Mouse (Mus musculus) limb, embryonic 10.5 days (tissue): ENCODE measurements at regions not wholly inside any gene's neighbourhood (a gene's known extent, or its start where the extent isn't known, plus 50 kb on each side); places are given as distances from the start of the nearest gene placed in this dataset.
A peak's percentile ranks its signal among the peaks of the same experiment; 100 is the strongest.

Experiments
- DNase-seq: peaks from one replicate; pipeline ENCODE4 v3.0.0-alpha.2; 2017; ENCODE audit warnings: low spot score
- H3K27ac ChIP-seq: fragments of 300-500 bp; sonication (generic); 2 replicates; pipeline ENCODE4 v1.5.1; 2016; ENCODE audit warnings: mild to moderate bottlenecking
- H3K27me3 ChIP-seq: fragments of 300-500 bp; sonication (generic); 2 replicates; pipeline ENCODE4 v1.6.1; 2016; ENCODE audit warnings: low read depth, mild to moderate bottlenecking; ENCODE audit not compliant: poor library complexity, severe bottlenecking
- H3K36me3 ChIP-seq: fragments of 300-500 bp; sonication (generic); 2 replicates; pipeline ENCODE4 v1.6.1; 2016; ENCODE audit warnings: mild to moderate bottlenecking, moderate library complexity
- H3K4me1 ChIP-seq: fragments of 300-500 bp; sonication (generic); 2 replicates; pipeline ENCODE4 v1.6.1; 2016
- H3K4me3 ChIP-seq: fragments of 300-500 bp; sonication (generic); 2 replicates; pipeline ENCODE4 v1.5.1; 2016; ENCODE audit warnings: mild to moderate bottlenecking, moderate library complexity
- H3K9me3 ChIP-seq: fragments of 300-500 bp; sonication (generic); replicated peaks from 2 replicates; pipeline ENCODE4 v1.6.1; 2016; ENCODE audit warnings: mild to moderate bottlenecking
- WGBS: fragments of 180-500 bp; shearing (Covaris S2); methylation state at CpG from one replicate; pipeline ENCODE4 v1.1.7; 2016; 5-methylcytosine and 5-hydroxymethylcytosine counted together

DNA sequence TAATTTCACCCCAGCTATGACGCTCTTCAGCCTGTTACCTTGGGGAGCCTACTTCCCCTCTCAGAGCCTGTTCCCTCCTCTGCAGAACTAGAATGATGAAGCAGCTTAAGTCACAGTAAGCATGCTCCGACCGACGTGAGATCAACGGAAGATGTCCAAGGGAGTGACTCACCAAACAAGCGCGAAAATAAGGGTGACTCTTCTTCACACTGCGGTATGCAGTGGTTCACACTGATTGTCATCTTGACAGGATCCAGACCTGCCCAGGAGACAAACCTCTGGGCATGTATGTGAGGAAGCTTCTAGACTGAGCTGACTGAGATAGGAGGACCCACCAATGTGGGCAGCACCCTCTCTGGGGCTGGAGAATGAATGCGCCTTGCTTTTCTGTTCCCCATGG lies 116.3 kb upstream of the Tpm1 start:
- H3K27ac ChIP-seq = no peak overlapping the region

DNA sequence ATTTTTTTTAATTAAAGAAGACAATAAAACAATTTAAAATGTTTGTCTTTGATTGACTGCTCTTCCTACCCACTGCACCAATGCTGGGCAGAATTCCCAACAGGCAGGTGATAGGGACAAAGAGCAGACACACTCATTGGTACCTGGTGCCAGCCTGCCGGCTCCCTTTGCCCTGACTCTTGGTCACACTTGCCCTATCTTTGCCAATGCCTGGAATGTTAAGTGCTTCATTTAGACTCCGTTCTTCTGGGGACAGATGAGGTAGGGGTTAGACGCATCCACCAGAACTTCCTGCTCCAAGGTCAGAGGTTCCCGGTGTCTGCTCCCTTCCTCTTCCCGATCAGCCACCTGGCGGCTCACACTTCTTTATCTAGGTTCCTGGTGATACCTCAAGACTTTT lies 114.5 kb upstream of the Tpm1 start:
- H3K27me3 ChIP-seq = no peaks in the 10 kb centered on the region
- H3K36me3 ChIP-seq = no peaks in the 10 kb centered on the region
- WGBS = 76% methylated on average over 6 of the region's 6 CpGs
- DNase-seq = no peak
- H3K4me1 ChIP-seq = no peaks in the 10 kb centered on the region
- H3K4me3 ChIP-seq = no peak overlapping the region
- H3K9me3 ChIP-seq = no peaks in the 10 kb centered on the region
- no peak overlapping the region for H3K27ac ChIP-seq

More for the DNA sequence above, 116.3 kb upstream of the Tpm1 start:
- WGBS = 91% methylated on average over 9 of the region's 9 CpGs
- peaks cover 4% of the 10 kb centered on the region; the same call in 1 of the 2 replicates for H3K4me1 ChIP-seq
- H3K4me3 ChIP-seq = no peak overlapping the region
- DNase-seq = no peak
- H3K36me3 ChIP-seq = no peaks in the 10 kb centered on the region
- no peaks in the 10 kb centered on the region for H3K27me3 ChIP-seq
- no peaks in the 10 kb centered on the region for H3K9me3 ChIP-seq

DNA sequence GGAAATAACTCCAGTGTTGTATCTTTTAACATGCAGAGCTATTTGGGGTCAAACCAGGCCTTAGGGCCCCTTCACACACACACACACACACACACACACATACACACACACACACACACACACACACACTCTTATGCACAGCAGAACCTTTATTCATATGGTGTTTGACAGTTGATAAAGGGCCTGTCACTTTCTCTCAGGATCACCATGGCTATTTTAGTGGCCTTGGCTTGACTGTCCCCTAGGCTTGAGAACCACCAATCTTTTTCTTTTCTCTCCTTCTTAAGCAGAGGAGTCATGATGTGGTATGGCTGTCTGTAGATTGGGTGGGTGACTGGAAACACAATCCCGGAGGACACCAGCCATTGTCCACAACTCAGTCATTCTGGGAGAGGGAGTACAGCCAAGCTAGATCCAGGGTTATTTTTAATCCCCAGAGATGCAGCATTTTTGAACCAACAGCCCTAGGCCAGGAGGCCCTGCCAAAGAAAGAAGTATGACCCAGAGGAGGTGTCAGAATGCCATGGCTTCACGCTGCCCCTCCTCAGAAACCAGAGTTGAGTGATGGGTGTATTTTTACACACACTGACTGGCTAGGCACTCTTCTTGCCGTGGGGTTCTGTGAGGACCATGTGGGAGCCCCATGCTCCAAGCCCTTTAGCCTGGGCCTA lies 111.7 kb upstream of the Tpm1 start:
- H3K4me1 ChIP-seq = no peaks in the 10 kb centered on the region
- H3K9me3 ChIP-seq = no peaks in the 10 kb centered on the region
- H3K27me3 ChIP-seq = no peaks in the 10 kb centered on the region
- 88% methylated on average over 3 of the region's 3 CpGs for WGBS
- no peak for DNase-seq
- no peak overlapping the region for H3K27ac ChIP-seq
- no peak overlapping the region for H3K4me3 ChIP-seq
- H3K36me3 ChIP-seq = no peaks in the 10 kb centered on the region

GRCm38 (mm10) chr9:67160350-67160749 lies 111.1 kb upstream of the Tpm1 start:
- 96% methylated on average over 5 of the region's 5 CpGs for WGBS
- no peak for DNase-seq
- Histone ChIP-seq H3K4me3 (no peak overlapping the region), H3K27me3 (no peaks in the 10 kb centered on the region), H3K9me3 (no peaks in the 10 kb centered on the region), H3K4me1 (no peaks in the 10 kb centered on the region), H3K27ac (no peak overlapping the region), H3K36me3 (no peaks in the 10 kb centered on the region)

DNA sequence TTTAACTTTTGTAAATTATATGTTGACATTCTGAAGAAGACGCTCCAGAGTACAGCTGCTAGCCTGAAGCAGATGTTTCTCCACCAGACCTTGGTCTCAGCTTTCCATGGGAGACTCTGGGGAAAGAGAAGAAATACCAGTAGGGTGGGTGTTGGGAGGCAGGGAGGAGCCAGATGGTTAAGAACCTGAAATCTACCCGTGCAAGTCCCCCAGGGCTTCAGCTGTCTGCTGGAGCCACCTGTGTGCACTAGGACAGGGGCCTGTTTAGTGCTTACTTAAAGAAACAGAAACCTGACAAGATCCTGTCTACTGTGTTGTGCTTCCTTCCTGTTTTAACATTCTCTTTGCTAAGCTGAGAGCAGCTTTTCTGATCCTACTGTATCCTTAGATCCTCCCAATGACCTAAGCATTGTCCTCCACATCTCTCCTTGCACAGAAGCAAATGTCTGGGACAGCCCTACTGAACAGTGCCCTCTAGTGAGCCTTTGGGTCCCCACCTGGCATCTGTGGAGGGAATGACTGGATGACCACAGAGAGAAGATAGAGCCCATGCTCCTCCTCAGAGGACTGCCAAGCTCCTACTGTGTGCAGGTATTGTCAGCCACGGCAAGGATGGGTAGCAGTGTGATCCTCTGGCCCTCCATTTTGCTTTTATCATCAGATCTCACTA lies 107.5 kb upstream of the Tpm1 start:
- DNase-seq = no peak
- Histone ChIP-seq H3K36me3 (no peaks in the 10 kb centered on the region), H3K27ac (no peak overlapping the region), H3K9me3 (no peaks in the 10 kb centered on the region), H3K4me3 (no peak overlapping the region), H3K27me3 (no peaks in the 10 kb centered on the region), H3K4me1 (no peaks in the 10 kb centered on the region)
- WGBS = 71% methylated on average over 3 of the region's 3 CpGs

- DNase-seq = no peak
- WGBS = 89% methylated on average over 6 of the region's 6 CpGs
- Histone ChIP-seq H3K36me3 (no peaks in the 10 kb centered on the region), H3K4me1 (no peaks in the 10 kb centered on the region), H3K4me3 (no peak overlapping the region), H3K27ac (no peak overlapping the region), H3K9me3 (no peaks in the 10 kb centered on the region), H3K27me3 (no peaks in the 10 kb centered on the region)
Observed at GRCm38 (mm10) chr9:67154062-67154461, 104.9 kb upstream of the Tpm1 start.

- Histone ChIP-seq H3K4me3 (no peak overlapping the region), H3K27ac (no peak overlapping the region), H3K36me3 (no peaks in the 10 kb centered on the region), H3K4me1 (no peaks in the 10 kb centered on the region), H3K9me3 (no peaks in the 10 kb centered on the region), H3K27me3 (no peaks in the 10 kb centered on the region)
- WGBS = 85% methylated on average over 4 of the region's 4 CpGs
- no peak for DNase-seq
Observed at GRCm38 (mm10) chr9:67153333-67153732, 104.1 kb upstream of the Tpm1 start.

DNA sequence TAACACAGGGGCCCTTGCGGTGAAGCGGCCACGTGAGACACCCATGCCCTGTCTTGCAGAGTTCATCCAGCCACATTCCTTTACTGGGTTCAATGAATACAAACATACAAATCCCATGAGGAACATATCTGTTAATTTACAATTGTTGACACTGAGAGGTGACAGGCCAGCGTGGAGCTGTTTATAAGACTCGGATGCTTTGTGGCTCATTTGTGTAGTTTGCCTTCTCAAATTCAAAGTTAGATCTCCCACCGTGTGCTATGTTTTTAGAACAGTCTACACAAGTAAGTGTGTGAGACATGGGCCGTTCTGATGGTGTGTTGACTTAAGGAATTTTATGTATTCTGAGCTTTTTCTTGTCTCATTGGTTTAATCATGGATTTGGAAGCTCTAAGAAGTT lies 98.5 kb upstream of the Tpm1 start:
- Histone ChIP-seq H3K9me3 (no peaks in the 10 kb centered on the region), H3K4me3 (no peak overlapping the region), H3K27ac (no peak overlapping the region), H3K36me3 (no peaks in the 10 kb centered on the region), H3K4me1 (no peaks in the 10 kb centered on the region), H3K27me3 (no peaks in the 10 kb centered on the region)
- WGBS = 90% methylated on average over 7 of the region's 7 CpGs
- DNase-seq = no peak

DNA sequence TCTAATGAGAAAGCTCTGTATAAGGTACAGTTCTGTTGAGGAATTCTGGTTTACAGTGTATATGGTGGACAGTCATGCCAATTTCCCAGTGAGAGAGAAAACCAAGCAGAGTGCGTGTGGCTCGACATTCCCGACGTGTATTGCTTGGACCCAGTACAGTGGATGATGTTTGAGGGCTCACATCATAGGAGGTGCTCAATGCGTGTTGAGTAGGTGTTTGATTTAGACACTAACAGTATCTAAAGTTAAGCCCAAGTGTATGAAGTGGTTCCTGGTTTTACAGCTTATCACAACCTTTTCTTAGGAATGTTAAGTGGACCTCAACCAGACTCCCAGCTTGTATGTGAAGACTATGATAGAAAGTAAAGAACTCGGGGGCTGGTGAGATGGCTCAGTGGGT lies 96.2 kb upstream of the Tpm1 start:
- no peaks in the 10 kb centered on the region for H3K9me3 ChIP-seq
- WGBS = 94% methylated on average over 6 of the region's 6 CpGs
- DNase-seq = no peak

GRCm38 (mm10) chr9:67144511-67144910 lies 95.3 kb upstream of the Tpm1 start:
- Histone ChIP-seq H3K36me3 (no peaks in the 10 kb centered on the region), H3K4me1 (peaks cover 7% of the 10 kb centered on the region), H3K9me3 (no peaks in the 10 kb centered on the region), H3K27ac (no peak overlapping the region), H3K4me3 (no peak overlapping the region), H3K27me3 (no peaks in the 10 kb centered on the region)
- no peak for DNase-seq

More for the DNA sequence above, 96.2 kb upstream of the Tpm1 start:
- Histone ChIP-seq H3K36me3 (no peaks in the 10 kb centered on the region), H3K27ac (no peak overlapping the region), H3K27me3 (no peaks in the 10 kb centered on the region), H3K4me3 (no peak overlapping the region), H3K4me1 (peaks cover 4% of the 10 kb centered on the region)

DNA sequence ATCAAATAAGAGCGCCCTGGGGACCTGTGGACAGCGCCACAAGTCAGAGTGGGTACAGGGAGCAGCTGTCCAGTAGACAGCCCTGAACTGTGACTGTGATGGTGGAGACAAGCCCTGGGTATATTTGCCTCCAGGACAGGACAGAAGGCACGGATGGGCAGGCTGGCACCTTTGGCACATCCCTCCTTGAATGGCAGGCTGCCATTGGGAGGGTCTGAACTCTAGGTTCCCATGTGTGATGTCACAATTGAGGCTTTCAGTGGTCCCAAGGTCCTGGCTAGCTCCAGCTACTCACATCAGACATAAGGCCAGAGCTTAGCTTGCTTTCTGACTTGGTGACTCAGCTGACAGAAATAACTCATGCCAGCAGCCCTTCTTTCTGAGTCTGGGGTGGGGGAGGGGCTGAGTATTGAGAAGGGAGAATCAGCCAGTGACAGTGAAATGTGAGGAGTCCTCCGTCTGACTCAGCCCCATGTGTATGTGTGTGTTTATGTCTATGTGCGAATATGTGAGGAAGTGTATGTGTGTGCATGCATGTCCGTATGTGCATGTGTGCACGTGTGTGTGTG lies 91.2 kb upstream of the Tpm1 start:
- 78% methylated on average over 7 of the region's 7 CpGs for WGBS
- no peaks in the 10 kb centered on the region for H3K27me3 ChIP-seq
- no peaks in the 10 kb centered on the region for H3K9me3 ChIP-seq
- DNase-seq = no peak
- no peaks in the 10 kb centered on the region for H3K36me3 ChIP-seq
- H3K4me3 ChIP-seq = no peak overlapping the region
- peaks cover 32% of the 10 kb centered on the region for H3K4me1 ChIP-seq
- no peak overlapping the region for H3K27ac ChIP-seq

DNA sequence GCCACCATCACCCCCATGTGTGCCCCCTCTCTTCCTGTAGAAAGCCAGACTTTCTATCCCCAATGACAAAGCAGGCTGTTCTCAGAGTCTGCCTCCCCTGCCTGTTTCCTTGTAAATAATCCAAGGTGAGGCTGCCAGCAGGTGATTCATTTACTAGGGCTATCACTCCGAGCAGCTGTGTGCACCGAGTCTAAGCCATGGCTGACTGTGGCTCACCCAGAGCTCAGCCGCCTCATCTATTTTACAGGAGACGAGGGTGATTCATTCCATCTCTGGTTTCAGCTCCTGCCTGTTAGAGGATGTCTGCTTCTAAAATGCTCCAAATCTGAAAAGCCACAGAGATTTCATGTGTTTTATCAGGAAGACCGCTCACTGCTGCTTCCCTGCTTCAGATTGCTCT lies 88.5 kb upstream of the Tpm1 start:
- H3K9me3 ChIP-seq = no peaks in the 10 kb centered on the region
- 59% methylated on average over 5 of the region's 5 CpGs for WGBS

GRCm38 (mm10) chr9:67137141-67137540 lies 87.9 kb upstream of the Tpm1 start:
- peaks cover 36% of the 10 kb centered on the region for H3K4me1 ChIP-seq
- H3K36me3 ChIP-seq = no peaks in the 10 kb centered on the region
- H3K9me3 ChIP-seq = no peaks in the 10 kb centered on the region
- no peak for DNase-seq
- 57% methylated on average over 4 of the region's 4 CpGs for WGBS
- H3K27ac ChIP-seq = peak overlapping the region; percentile 72
- H3K27me3 ChIP-seq = no peaks in the 10 kb centered on the region
- no peak overlapping the region for H3K4me3 ChIP-seq

More for the DNA sequence above, 88.5 kb upstream of the Tpm1 start:
- Histone ChIP-seq H3K4me1 (peaks cover 36% of the 10 kb centered on the region), H3K36me3 (no peaks in the 10 kb centered on the region), H3K27ac (peak overlapping the region; percentile 72; the same call in 1 of the 2 replicates), H3K4me3 (no peak overlapping the region), H3K27me3 (no peaks in the 10 kb centered on the region)
- DNase-seq = no peak
